Comparison of ENCODE assay signal across 20 mouse cellular contexts in genomic region chr8:115786185-115786584, GRCm38 (mm10).
"Had no signal": no experiment of that assay in that cellular context is flagged by ENCODE, and none has a peak within 500 bp of the region (broad histone marks: within the 10 kb centered on the region; RNA-seq: fewer than 3 reads in every experiment).

No protein-coding gene starts in this region.

- DNase-seq: lung, adult 18-20 months; lung, embryonic 14.5 days; lung, postnatal 10 days; lung, postnatal 4 days; midbrain, embryonic 14.5 days; retina, postnatal 1 day; right cerebral cortex, adult 18-20 months; right cerebral cortex, postnatal 25 days; right cerebral cortex, postnatal 4 days; thymus, adult 2 months; thymus, postnatal 25 days; thymus, postnatal 4 days had no signal

- H3K27me3 ChIP-seq: midbrain, embryonic 12.5 days; neural tube, embryonic 13.5 days; neural tube, embryonic 15.5 days; stomach, embryonic 15.5 days had no signal

- H3K4me2 ChIP-seq: lung, embryonic 14.5 days; midbrain, embryonic 12.5 days; neural tube, embryonic 13.5 days; neural tube, embryonic 15.5 days; stomach, embryonic 15.5 days had no signal

- H3K36me3 ChIP-seq: midbrain, embryonic 10.5 days; midbrain, embryonic 12.5 days; neural tube, embryonic 13.5 days; neural tube, embryonic 15.5 days; stomach, embryonic 15.5 days had no signal

- H3K9ac ChIP-seq: lung, embryonic 14.5 days; midbrain, embryonic 12.5 days; neural tube, embryonic 13.5 days; neural tube, embryonic 15.5 days; stomach, embryonic 15.5 days had no signal

- ATAC-seq: midbrain, embryonic 16.5 days had no signal

- H3K27ac ChIP-seq: midbrain, embryonic 10.5 days; midbrain, embryonic 12.5 days; neural tube, embryonic 13.5 days; neural tube, embryonic 15.5 days; stomach, embryonic 15.5 days; stomach, postnatal 0 days had no signal

- H3K4me1 ChIP-seq: midbrain, embryonic 10.5 days; midbrain, embryonic 12.5 days; neural tube, embryonic 13.5 days; neural tube, embryonic 15.5 days; stomach, embryonic 15.5 days had no signal

- H3K9me3 ChIP-seq: midbrain, embryonic 12.5 days; neural tube, embryonic 15.5 days; stomach, embryonic 15.5 days had no signal

- H3K4me3 ChIP-seq: midbrain, embryonic 10.5 days; midbrain, embryonic 12.5 days; myocyte; neural tube, embryonic 13.5 days; neural tube, embryonic 15.5 days; stomach, embryonic 15.5 days had no signal
